Mouse (Mus musculus): Measurements from ENCODE around the gene Nxpe4. TPM values are rescaled to one million over a fixed set of nuclear protein-coding genes. Genes with fewer than 3 reads are reported as not detected.
"Not testable (repeated sequence)": the region's sequence is repeated elsewhere in the genome, so short reads cannot be mapped to it uniquely, and the experiment has no call there.

Nxpe4 gene
- polyA plus RNA-seq, 1 experiment from 2014 or later = 6.1 TPM

DNA sequence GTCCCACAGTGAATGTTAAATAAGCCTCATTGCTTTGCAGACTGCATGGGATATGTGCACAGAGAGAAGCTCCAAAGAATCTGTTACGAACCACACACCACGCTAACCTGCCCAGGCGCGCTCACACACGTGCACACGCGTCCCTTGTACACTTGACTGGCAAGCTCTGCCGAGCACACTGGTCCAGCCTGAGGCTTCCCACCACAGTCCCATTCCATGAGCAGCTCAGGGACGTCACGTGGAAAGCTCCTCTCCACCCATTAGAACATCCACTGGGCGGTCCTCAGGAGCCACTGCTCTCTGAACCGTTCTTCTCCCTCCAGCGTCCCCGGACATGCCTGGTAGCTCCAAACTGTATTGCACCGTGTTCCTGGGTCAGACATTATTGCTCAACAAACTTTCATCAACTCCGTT, 105.2 kb downstream of the Nxpe4 start:
- Histone ChIP-seq H3K4me1 (ENCODE audit: control insufficient read depth, insufficient read depth, low read length) (peaks cover 5% of the 10 kb centered on the region; the same call in 1 of the 2 replicates), H3K9ac (ENCODE audit: low read length) (peak overlapping the region; percentile 61), H3K36me3 (ENCODE audit: control insufficient read depth, insufficient read depth, low read length) (no peaks in the 10 kb centered on the region), H3K4me2 (ENCODE audit: low read length) (peak overlapping the region; percentile 93), H3K4me3 (ENCODE audit: low read depth, low read length) (peak overlapping the region; percentile 39), H3K27ac (ENCODE audit: low read depth, low read length) (no peak overlapping the region), H3K27me3 (replicated peaks; ENCODE audit: control insufficient read depth, insufficient read depth, low read length) (no peaks in the 10 kb centered on the region), H3K9me3 (replicated peaks; ENCODE audit: control insufficient read depth, low read length) (no peaks in the 10 kb centered on the region)
- 2% methylated on average over 16 of the region's 16 CpGs for WGBS
- DNase-seq (ENCODE audit: low spot score) (peak; percentile 64), ATAC-seq (peak; percentile 88)

DNA sequence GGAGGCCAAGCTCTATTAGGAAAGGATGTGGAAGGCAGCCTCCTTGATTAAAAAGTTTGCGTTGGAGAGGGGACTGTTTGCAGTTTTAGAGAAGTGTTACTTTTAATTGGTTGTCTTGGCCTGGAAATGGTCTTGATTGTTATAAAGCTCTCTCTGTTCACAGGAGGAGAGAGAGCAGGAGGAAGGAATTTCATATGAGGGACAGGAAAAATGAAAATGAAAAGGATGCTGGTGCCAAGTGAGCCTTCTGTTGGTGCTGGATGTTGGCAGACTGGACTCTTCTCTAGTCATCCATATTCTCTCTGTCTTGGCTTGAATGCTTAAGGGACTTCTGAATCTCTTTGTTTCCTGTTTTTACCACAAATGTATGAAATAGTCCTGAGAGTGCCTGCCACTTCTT, 106.1 kb downstream of the Nxpe4 start:
- H3K4me3 ChIP-seq (ENCODE audit: low read depth, low read length) = no peak overlapping the region
- 55% methylated on average over 1 of the region's 1 CpGs for WGBS
- peaks cover 5% of the 10 kb centered on the region; the same call in 1 of the 2 replicates for H3K4me1 ChIP-seq (ENCODE audit: control insufficient read depth, insufficient read depth, low read length)
- no peak overlapping the region for H3K27ac ChIP-seq (ENCODE audit: low read depth, low read length)
- ATAC-seq (no peak), DNase-seq (ENCODE audit: low spot score) (peak; percentile 33)
- H3K9me3 ChIP-seq (replicated peaks; ENCODE audit: control insufficient read depth, low read length) = no peaks in the 10 kb centered on the region
- H3K27me3 ChIP-seq (replicated peaks; ENCODE audit: control insufficient read depth, insufficient read depth, low read length) = no peaks in the 10 kb centered on the region
- no peaks in the 10 kb centered on the region for H3K36me3 ChIP-seq (ENCODE audit: control insufficient read depth, insufficient read depth, low read length)
- no peak overlapping the region for H3K9ac ChIP-seq (ENCODE audit: low read length)
- no peak overlapping the region; the same call in 1 of the 2 replicates for H3K4me2 ChIP-seq (ENCODE audit: low read length)

DNA sequence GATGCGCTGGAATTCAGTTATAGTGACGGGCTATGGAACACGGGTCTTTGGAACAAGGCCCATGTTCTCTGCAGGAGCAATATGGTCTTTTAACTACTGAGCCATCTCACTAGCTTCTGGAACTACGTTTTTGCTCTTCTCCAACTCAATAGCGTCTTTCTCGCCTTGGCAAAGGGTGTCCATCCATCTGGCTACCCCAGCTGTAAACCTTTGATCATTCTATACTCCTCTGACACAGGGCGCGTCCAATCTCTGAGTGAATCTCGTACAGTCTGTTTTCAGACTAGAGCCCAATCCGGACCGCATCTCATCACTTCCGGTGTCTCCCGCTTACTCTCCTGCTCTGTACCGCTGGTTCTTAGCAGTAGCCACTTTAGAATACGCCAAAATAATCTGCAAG, 115.0 kb downstream of the Nxpe4 start:
- Histone ChIP-seq H3K4me3 (ENCODE audit: low read depth, low read length) (no peak overlapping the region), H3K36me3 (ENCODE audit: control insufficient read depth, insufficient read depth, low read length) (no peaks in the 10 kb centered on the region), H3K9me3 (replicated peaks; ENCODE audit: control insufficient read depth, low read length) (no peaks in the 10 kb centered on the region), H3K4me1 (ENCODE audit: control insufficient read depth, insufficient read depth, low read length) (no peaks in the 10 kb centered on the region), H3K27me3 (replicated peaks; ENCODE audit: control insufficient read depth, insufficient read depth, low read length) (no peaks in the 10 kb centered on the region), H3K27ac (ENCODE audit: low read depth, low read length) (no peak overlapping the region), H3K4me2 (ENCODE audit: low read length) (no peak overlapping the region), H3K9ac (ENCODE audit: low read length) (no peak overlapping the region)
- ATAC-seq = no peak
- no peak for DNase-seq (ENCODE audit: low spot score)
- 90% methylated on average over 15 of the region's 15 CpGs for WGBS

DNA sequence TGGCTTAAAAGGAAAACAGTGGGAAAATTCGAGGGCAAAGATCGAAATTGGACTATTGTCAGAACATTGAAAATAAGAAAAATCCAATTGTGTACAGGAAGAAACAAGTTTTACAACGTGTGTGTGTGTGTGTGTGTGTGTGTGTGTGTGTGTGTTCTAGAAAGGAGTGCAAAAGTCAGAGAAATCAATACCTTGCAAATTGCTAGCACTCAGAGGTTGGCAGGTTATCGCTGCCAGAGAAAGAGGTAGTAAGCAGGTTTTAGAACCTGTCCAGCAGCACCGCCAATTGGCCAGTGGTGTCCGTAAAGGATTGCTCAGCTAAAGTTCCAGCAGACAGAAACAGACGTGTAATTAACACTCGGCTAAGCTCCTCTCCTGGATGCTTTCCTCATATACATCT, 122.4 kb downstream of the Nxpe4 start:
- Histone ChIP-seq H3K4me2 (ENCODE audit: low read length) (no peak overlapping the region), H3K9ac (ENCODE audit: low read length) (no peak overlapping the region), H3K36me3 (ENCODE audit: control insufficient read depth, insufficient read depth, low read length) (no peaks in the 10 kb centered on the region), H3K9me3 (replicated peaks; ENCODE audit: control insufficient read depth, low read length) (no peaks in the 10 kb centered on the region), H3K27ac (ENCODE audit: low read depth, low read length) (no peak overlapping the region), H3K4me1 (ENCODE audit: control insufficient read depth, insufficient read depth, low read length) (no peaks in the 10 kb centered on the region), H3K27me3 (replicated peaks; ENCODE audit: control insufficient read depth, insufficient read depth, low read length) (no peaks in the 10 kb centered on the region), H3K4me3 (ENCODE audit: low read depth, low read length) (no peak overlapping the region)
- ATAC-seq (no peak), DNase-seq (ENCODE audit: low spot score) (no peak)
- WGBS = 86% methylated on average over 8 of the region's 8 CpGs

DNA sequence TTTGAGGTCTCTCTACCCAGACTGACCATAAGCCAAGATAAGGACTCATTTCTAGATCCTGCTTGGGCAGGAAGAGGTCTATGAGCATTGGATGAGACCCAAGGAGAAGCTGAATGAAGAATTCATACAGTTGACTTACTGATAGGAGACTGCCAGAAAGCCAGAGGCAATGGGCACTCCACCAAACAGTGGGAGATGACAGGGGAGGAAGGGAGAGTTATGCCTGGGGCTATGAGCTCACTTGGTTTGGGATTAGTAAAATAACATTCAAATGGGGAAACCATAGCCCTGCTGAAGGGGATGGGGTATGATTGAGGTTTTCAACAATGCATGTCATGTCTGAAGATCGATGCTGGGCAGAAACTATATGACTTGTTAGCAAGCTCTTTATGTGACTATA, 128.5 kb downstream of the Nxpe4 start:
- WGBS = 97% methylated on average over 1 of the region's 1 CpGs

DNA sequence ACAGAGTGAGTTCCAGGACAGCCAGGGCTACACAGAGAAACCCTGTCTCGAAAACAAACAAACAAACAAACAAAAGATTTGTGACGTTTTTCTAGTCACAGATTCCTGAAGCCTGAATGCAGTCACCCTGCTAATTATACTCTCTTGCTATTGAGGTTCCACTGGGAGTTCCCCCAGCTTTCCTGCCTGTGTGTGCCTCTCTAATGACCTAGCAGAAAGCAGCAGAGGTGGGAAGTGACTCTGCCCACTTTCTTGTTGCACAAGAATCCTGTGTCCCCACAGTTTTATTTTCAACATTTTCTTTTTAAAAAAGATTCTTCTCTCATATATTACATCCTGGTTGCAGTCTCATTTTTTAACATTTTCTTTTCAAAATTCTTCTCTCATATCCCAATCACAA, 132.9 kb downstream of the Nxpe4 start:
- Histone ChIP-seq H3K4me3 (ENCODE audit: low read depth, low read length) (no peak overlapping the region), H3K9me3 (replicated peaks; ENCODE audit: control insufficient read depth, low read length) (no peaks in the 10 kb centered on the region), H3K9ac (ENCODE audit: low read length) (no peak overlapping the region), H3K36me3 (ENCODE audit: control insufficient read depth, insufficient read depth, low read length) (no peaks in the 10 kb centered on the region), H3K27ac (ENCODE audit: low read depth, low read length) (no peak overlapping the region), H3K4me1 (ENCODE audit: control insufficient read depth, insufficient read depth, low read length) (no peaks in the 10 kb centered on the region), H3K27me3 (replicated peaks; ENCODE audit: control insufficient read depth, insufficient read depth, low read length) (no peaks in the 10 kb centered on the region), H3K4me2 (ENCODE audit: low read length) (no peak overlapping the region)
- ATAC-seq (no peak), DNase-seq (ENCODE audit: low spot score) (no peak)
- WGBS = 53% methylated on average over 2 of the region's 2 CpGs

More for the DNA sequence above, 128.5 kb downstream of the Nxpe4 start:
- Histone ChIP-seq H3K9ac (ENCODE audit: low read length) (no peak overlapping the region), H3K4me3 (ENCODE audit: low read depth, low read length) (no peak overlapping the region), H3K4me1 (ENCODE audit: control insufficient read depth, insufficient read depth, low read length) (no peaks in the 10 kb centered on the region), H3K27me3 (replicated peaks; ENCODE audit: control insufficient read depth, insufficient read depth, low read length) (no peaks in the 10 kb centered on the region), H3K36me3 (ENCODE audit: control insufficient read depth, insufficient read depth, low read length) (no peaks in the 10 kb centered on the region), H3K9me3 (replicated peaks; ENCODE audit: control insufficient read depth, low read length) (no peaks in the 10 kb centered on the region), H3K27ac (ENCODE audit: low read depth, low read length) (no peak overlapping the region), H3K4me2 (ENCODE audit: low read length) (no peak overlapping the region)
- ATAC-seq (no peak), DNase-seq (ENCODE audit: low spot score) (no peak)

DNA sequence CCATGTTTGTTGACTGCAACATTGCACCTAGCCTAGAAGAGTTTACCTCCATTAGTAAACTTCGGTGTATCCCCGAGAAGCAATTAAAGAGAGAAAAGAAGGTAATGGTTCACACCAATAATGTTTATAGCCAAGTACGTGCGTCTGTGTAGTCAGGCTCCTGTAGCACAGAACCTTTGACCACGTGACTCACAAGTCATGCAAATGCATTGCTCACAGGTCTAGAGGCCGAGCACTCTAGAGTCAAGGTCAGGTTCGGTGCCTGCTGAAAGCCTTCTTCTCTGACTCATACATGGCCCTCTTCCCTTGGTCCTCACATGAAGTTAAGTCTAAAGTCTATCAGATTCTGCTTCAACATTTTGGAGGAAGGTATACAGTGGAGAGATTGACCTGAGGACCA, 137.2 kb downstream of the Nxpe4 start:
- DNase-seq (ENCODE audit: low spot score) (no peak), ATAC-seq (no peak)
- H3K4me2 ChIP-seq (ENCODE audit: low read length) = no peak overlapping the region
- no peaks in the 10 kb centered on the region for H3K27me3 ChIP-seq (replicated peaks; ENCODE audit: control insufficient read depth, insufficient read depth, low read length)
- no peaks in the 10 kb centered on the region for H3K36me3 ChIP-seq (ENCODE audit: control insufficient read depth, insufficient read depth, low read length)
- no peak overlapping the region for H3K27ac ChIP-seq (ENCODE audit: low read depth, low read length)
- H3K9ac ChIP-seq (ENCODE audit: low read length) = no peak overlapping the region
- no peaks in the 10 kb centered on the region for H3K4me1 ChIP-seq (ENCODE audit: control insufficient read depth, insufficient read depth, low read length)
- no peaks in the 10 kb centered on the region for H3K9me3 ChIP-seq (replicated peaks; ENCODE audit: control insufficient read depth, low read length)
- no peak overlapping the region for H3K4me3 ChIP-seq (ENCODE audit: low read depth, low read length)
- WGBS = 90% methylated on average over 7 of the region's 7 CpGs

DNA sequence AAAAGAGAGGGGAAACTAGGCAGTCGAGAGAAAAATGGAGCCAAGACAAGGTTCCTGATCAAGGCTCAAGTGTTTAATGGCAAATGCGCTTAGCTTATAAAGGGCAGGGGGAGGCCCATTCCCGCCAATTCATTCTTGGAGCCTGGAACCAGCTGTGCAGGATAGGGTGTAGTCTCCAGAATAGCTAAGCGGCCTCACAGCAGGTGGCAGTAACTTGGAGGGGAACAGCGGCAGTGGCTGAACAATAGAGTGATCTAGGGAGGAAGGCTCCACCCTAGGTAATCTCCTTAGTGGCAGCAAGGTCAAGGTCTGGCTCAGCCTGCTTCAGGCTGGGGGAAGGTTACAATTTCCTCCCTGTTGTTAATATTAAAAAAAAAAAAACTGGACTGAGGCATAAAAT, 141.7 kb downstream of the Nxpe4 start:
- DNase-seq (ENCODE audit: low spot score); H3K36me3 ChIP-seq (ENCODE audit: control insufficient read depth, insufficient read depth, low read length); H3K27me3 ChIP-seq (replicated peaks; ENCODE audit: control insufficient read depth, insufficient read depth, low read length); H3K9me3 ChIP-seq (replicated peaks; ENCODE audit: control insufficient read depth, low read length); H3K4me1 ChIP-seq (ENCODE audit: control insufficient read depth, insufficient read depth, low read length); H3K4me2 ChIP-seq (ENCODE audit: low read length); H3K9ac ChIP-seq (ENCODE audit: low read length); H3K27ac ChIP-seq (ENCODE audit: low read depth, low read length); ATAC-seq; H3K4me3 ChIP-seq (ENCODE audit: low read depth, low read length): not testable (repeated sequence)
- WGBS = 17% methylated on average over 5 of the region's 5 CpGs

DNA sequence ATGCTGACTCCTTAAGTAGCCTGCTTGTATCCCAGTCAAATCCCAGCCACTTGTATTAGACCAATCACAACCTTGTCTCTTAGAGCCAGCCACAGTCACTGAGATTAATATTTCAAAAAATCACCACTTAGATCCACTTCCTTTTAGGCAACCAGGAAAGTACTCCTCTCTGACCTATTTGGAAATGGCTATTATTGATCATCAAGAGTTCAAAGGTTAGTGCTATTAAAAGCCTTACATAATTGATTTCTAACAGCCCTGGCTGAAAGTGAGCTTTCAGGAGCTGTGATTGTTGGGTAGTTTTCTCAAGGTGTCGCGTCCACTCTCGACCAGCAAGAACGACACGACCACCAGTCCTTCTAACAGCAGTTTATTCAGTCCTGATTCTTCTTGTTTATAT, 149.4 kb downstream of the Nxpe4 start:
- Histone ChIP-seq H3K4me2 (ENCODE audit: low read length) (no peak overlapping the region), H3K27ac (ENCODE audit: low read depth, low read length) (no peak overlapping the region), H3K9me3 (replicated peaks; ENCODE audit: control insufficient read depth, low read length) (no peaks in the 10 kb centered on the region), H3K9ac (ENCODE audit: low read length) (no peak overlapping the region), H3K27me3 (replicated peaks; ENCODE audit: control insufficient read depth, insufficient read depth, low read length) (no peaks in the 10 kb centered on the region), H3K36me3 (ENCODE audit: control insufficient read depth, insufficient read depth, low read length) (no peaks in the 10 kb centered on the region), H3K4me1 (ENCODE audit: control insufficient read depth, insufficient read depth, low read length) (peaks cover 4% of the 10 kb centered on the region; the same call in 1 of the 2 replicates), H3K4me3 (ENCODE audit: low read depth, low read length) (no peak overlapping the region)
- no peak for DNase-seq (ENCODE audit: low spot score)
- ATAC-seq = no peak
- WGBS = 86% methylated on average over 5 of the region's 5 CpGs

Measured in forebrain, embryonic 14.5 days (tissue).